Mouse (Mus musculus): Measurements from ENCODE around the gene Chmp3.

Chmp3 gene

GRCm38 (mm10) chr6:71543686-71544499 is at the start of gene Chmp3:
Gene Chmp3, plus strand, starts transcription at chr6:71543797.
- in situ Hi-C loops (cut with MboI; ENCODE audit: low pct_unique_long_range_greater_than_20kb in 1 of 2, low sequenced_read_pairs in 2 of 2, unreplicated experiment in 1 of 2): no loop called here

DNA sequence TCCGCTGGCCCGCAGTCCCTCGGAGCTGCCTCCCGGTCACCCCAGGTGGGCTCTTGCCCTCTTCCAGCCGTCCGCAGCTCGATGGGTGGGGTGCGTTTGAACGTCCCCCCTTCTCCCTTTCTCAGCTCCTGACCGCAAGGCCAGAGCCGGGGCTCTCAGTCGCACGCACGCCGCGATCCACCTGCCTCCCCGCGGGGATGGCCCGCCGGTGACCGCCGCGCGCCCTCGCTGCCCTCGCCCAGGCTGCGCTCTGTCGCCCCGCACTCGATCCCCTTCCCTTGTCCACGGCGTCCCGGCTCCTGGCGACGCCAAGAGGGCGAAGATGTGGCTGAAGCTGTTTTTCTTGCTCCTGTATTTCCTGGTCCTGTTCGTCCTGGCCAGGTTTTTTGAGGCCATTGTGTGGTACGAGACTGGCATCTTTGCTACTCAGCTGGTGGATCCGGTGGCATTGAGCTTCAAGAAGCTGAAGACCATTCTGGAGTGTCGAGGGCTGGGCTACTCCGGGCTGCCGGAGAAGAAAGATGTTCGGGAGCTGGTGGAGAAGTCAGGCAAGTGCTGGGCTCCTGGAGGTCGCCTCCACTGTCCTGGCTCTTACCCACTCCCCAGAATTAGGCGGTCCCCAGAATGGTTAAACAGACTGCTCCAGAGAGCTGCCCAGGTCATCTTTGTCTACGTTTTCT is 49.1 kb upstream of the Chmp3 start:
- in situ Hi-C loops (cut with MboI; ENCODE audit: low pct_unique_long_range_greater_than_20kb in 1 of 2, low sequenced_read_pairs in 2 of 2, unreplicated experiment in 1 of 2): no loop called here

DNA sequence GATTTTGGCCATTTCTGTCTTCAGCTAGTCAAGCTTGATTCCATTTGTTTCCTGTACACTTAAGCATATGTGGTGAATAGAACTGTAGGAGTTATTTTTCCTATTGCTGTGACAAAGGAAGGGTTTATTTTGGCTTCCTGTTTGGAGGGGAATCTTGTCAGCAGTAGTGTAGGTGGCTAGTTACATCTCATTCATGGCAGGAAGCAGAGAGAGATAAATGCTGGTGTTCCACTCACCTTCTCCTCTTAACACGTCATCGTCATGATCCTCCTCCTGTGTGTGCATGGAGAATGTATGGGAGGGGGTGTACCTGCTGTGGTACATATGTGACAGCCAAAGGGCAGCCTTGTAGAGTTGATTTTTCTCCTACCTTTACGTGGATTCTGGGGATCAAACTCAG is 43.0 kb upstream of the Chmp3 start:
- in situ Hi-C loops (cut with MboI; ENCODE audit: low pct_unique_long_range_greater_than_20kb in 1 of 2, low sequenced_read_pairs in 2 of 2, unreplicated experiment in 1 of 2): no loop called here

DNA sequence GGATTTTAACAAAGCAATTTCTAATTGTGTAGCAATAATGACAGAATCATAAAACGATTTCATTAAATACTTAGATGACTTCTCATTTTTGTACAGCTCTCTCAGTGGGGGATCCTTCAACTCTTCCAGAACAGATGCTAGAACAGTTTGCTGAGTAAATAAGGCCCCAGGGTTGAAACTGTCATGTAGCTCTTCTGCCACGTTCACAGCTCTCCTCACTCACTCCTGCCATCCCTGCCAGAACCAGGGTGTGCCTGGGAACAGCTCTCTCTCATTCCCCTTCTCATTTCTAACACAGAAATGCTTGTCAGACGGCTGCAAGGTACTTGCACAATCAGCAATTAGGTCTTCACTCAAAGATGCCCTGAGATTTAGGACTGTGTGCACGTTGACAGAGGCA is 40.6 kb upstream of the Chmp3 start:
- in situ Hi-C loops (cut with MboI; ENCODE audit: low pct_unique_long_range_greater_than_20kb in 1 of 2, low sequenced_read_pairs in 2 of 2, unreplicated experiment in 1 of 2): no loop called here

DNA sequence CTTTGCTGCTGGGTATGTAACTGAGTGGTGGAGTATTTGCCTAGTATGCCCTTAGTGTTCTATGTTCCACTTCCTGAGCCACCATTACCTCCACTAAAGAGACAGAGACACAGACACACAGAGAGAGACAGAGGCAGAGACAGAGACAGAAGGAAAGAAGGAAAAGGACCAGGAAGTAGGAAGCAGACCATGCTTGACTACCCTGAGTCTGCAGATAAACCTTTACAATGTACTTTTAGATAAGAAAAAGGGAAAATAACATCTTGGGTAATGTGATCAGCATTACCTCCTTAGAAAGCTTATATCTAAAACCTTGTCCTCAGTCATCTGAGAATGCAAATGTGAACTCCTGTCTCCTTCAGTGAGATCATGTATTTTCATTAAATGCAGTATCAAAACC is 39.9 kb upstream of the Chmp3 start:
- in situ Hi-C loops (cut with MboI; ENCODE audit: low pct_unique_long_range_greater_than_20kb in 1 of 2, low sequenced_read_pairs in 2 of 2, unreplicated experiment in 1 of 2): no loop called here

DNA sequence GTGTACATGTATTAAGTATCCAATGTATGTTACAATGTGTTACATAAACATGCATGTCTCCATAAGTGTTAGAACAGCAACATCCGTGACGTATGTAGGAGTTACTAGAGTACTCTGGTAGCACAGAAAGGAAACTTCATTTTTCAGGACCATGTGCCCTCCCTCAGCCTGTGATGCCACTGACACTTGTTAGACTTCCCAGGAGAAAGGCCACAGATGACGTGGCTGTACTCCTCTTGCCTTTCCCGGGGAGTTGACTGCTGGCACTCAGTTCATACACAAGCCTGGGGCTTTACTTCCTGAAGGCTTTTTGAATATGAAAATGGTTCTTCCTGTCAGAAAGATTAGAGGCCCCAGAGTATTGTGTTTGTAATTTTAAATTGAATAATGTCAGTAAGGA is 39.5 kb upstream of the Chmp3 start:
- in situ Hi-C loops (cut with MboI; ENCODE audit: low pct_unique_long_range_greater_than_20kb in 1 of 2, low sequenced_read_pairs in 2 of 2, unreplicated experiment in 1 of 2): no loop called here

DNA sequence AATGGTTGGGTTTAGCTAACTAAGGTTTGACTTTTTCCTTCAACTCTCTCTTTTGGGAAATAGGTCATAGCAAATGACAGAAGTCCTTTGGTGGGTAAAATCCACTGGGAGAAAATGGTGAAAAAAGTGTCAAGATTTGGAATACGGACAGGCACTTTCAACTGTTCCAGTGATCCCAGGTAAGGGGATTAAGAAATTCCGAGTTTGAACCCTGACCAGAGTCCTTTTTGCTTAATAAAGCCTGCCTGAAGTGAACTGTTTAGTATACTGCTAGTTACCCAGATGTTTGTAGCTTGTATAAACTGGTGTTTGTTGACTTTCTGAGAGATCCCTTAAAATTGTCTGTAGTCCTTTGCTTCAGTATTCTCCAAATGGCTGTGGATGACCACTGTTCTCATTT is 37.9 kb upstream of the Chmp3 start:
- in situ Hi-C loops (cut with MboI; ENCODE audit: low pct_unique_long_range_greater_than_20kb in 1 of 2, low sequenced_read_pairs in 2 of 2, unreplicated experiment in 1 of 2): no loop called here

- in situ Hi-C loops (cut with MboI; ENCODE audit: low pct_unique_long_range_greater_than_20kb in 1 of 2, low sequenced_read_pairs in 2 of 2, unreplicated experiment in 1 of 2): no loop called here
These were observed 24.1 kb upstream of the Chmp3 start for GRCm38 (mm10) chr6:71519476-71519875.

DNA sequence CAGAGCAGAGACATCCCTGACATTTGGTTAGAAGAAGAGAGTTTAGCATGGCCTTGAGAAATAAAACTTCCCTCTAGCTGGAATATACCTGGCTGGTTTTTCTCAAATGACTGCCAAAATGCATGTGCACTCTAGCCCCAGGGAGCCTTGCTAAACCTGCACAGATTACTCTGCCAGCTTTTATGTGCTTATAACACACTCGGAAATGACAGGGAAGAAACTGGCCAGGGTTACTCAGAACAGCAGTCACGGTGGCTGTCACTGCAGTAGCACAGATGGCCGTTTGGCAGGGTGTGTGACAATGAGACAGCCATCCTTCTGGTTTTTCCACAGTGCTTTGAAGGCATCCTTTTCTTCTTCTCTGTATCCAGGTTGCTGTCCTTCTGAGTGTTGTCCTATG is 18.0 kb upstream of the Chmp3 start:
- in situ Hi-C loops (cut with MboI; ENCODE audit: low pct_unique_long_range_greater_than_20kb in 1 of 2, low sequenced_read_pairs in 2 of 2, unreplicated experiment in 1 of 2): no loop called here

DNA sequence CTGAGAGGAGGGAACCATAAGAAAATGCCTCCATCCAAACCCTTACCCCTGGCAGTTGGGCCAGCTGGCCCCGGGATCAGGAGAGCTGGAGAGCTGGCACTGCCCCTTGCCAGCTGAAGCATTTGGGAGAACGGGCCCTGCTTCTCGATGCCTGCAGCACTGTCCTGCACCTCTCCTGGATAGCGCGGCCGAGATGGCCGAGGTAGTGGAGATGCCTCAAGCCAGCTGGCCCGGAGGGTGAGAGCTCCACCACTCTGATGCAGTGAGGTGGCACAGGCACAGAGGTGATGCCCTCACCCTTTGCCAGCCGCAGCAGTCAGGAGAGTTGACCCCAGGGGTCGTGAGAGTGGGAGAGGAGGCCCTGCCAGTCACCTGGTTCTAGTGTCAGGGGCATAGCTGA is 16.5 kb upstream of the Chmp3 start:
- in situ Hi-C loops (cut with MboI; ENCODE audit: low pct_unique_long_range_greater_than_20kb in 1 of 2, low sequenced_read_pairs in 2 of 2, unreplicated experiment in 1 of 2): no loop called here

GRCm38 (mm10) chr6:71527826-71528225 is 15.8 kb upstream of the Chmp3 start:
- in situ Hi-C loops (cut with MboI; ENCODE audit: low pct_unique_long_range_greater_than_20kb in 1 of 2, low sequenced_read_pairs in 2 of 2, unreplicated experiment in 1 of 2): no loop called here

- in situ Hi-C loops (cut with MboI; ENCODE audit: low pct_unique_long_range_greater_than_20kb in 1 of 2, low sequenced_read_pairs in 2 of 2, unreplicated experiment in 1 of 2): no loop called here
These were observed 13.4 kb upstream of the Chmp3 start for GRCm38 (mm10) chr6:71530176-71530575.

DNA sequence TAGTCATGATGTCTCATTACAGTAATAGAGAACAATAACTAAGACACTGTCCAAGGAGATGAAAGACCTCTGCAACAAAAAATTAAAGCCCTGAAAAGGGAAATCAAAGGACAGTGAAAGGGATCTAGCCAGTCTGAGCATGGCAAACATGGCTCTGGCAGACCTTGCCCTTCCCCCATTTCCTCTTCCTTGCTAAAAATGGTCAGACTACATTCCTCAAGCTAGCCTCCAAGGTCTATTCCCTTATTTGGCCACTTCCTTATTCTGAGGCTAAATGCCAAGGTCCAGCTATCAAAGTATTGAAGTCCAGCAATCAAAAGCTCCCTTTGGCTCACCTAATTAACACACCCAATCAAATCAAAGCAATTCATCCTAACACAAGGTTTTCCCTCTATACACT is 6.3 kb upstream of the Chmp3 start:
- in situ Hi-C loops (cut with MboI; ENCODE audit: low pct_unique_long_range_greater_than_20kb in 1 of 2, low sequenced_read_pairs in 2 of 2, unreplicated experiment in 1 of 2): no loop called here

- in situ Hi-C loops (cut with MboI; ENCODE audit: low pct_unique_long_range_greater_than_20kb in 1 of 2, low sequenced_read_pairs in 2 of 2, unreplicated experiment in 1 of 2): no loop called here
These were observed 11.9 kb downstream of the Chmp3 start for GRCm38 (mm10) chr6:71555507-71555951.

GRCm38 (mm10) chr6:71556826-71557225 is 13.2 kb downstream of the Chmp3 start:
- in situ Hi-C loops (cut with MboI; ENCODE audit: low pct_unique_long_range_greater_than_20kb in 1 of 2, low sequenced_read_pairs in 2 of 2, unreplicated experiment in 1 of 2): no loop called here

DNA sequence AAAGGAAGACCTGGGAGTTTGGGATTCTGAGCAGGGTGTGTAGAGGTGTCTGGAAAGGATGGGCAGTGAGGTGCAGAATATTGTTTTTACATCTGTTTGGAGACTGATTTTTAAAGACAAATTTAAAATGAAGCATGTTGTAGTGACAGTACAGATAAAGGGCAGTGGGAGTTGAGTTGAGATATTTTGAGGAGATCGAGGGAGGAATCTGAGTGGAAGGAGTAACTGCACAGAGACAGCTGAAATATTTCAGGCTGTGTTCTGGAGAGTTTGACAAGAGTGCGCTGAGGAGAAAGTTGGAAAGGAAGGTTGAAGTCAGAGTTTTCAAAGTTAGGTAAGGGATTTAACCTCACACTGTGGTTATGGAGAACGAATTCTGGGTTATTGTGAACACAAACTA is 25.0 kb downstream of the Chmp3 start:
- in situ Hi-C loops (cut with MboI; ENCODE audit: low pct_unique_long_range_greater_than_20kb in 1 of 2, low sequenced_read_pairs in 2 of 2, unreplicated experiment in 1 of 2): no loop called here

- in situ Hi-C loops (cut with MboI; ENCODE audit: low pct_unique_long_range_greater_than_20kb in 1 of 2, low sequenced_read_pairs in 2 of 2, unreplicated experiment in 1 of 2): no loop called here
These were observed 25.4 kb downstream of the Chmp3 start for GRCm38 (mm10) chr6:71569025-71569424.

DNA sequence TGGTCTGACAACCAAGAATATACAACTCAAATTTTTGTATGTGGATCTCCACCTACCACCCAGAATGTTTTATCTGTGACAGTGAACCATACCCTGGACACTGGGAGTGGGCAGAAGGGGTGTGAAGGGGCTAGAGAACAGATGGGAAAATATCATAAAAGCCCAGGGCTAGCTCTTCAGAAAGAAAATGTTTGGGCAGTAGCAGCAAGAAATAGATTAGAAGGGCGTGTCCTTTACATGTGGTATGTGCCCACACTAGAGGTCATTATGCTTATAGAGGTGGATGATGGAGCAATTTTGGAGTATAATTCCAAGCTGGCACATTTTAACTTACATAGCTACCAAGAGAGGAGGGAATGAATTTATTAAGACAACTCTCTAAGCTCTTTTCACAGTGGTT is 31.8 kb downstream of the Chmp3 start:
- in situ Hi-C loops (cut with MboI; ENCODE audit: low pct_unique_long_range_greater_than_20kb in 1 of 2, low sequenced_read_pairs in 2 of 2, unreplicated experiment in 1 of 2): no loop called here

GRCm38 (mm10) chr6:71579478-71579877 is 35.9 kb downstream of the Chmp3 start:
- in situ Hi-C loops (cut with MboI; ENCODE audit: low pct_unique_long_range_greater_than_20kb in 1 of 2, low sequenced_read_pairs in 2 of 2, unreplicated experiment in 1 of 2): no loop called here

DNA sequence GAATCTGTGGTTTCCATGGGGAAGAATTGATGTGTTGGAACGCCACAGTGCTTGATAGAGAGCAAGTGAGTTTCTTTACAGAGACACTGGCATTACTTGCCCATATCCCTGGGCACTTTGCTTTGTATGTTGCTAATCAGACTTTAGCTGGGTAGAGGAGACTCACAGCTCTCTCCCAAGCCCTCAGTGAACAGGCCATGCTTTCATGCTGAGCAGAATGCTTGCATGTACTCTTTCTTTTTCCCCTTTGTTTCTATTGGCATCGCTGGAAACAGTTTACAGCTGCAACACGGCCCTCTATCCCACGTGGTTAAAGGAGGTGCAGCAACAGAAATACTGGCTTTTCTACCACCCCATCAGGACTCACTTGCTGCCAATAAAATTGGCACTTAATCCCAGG is 39.6 kb downstream of the Chmp3 start:
- in situ Hi-C loops (cut with MboI; ENCODE audit: low pct_unique_long_range_greater_than_20kb in 1 of 2, low sequenced_read_pairs in 2 of 2, unreplicated experiment in 1 of 2): no loop called here
